Mouse (Mus musculus) CD8-positive naive resting alpha-beta T cell, adult 2 months (primary cell): Measurements from ENCODE around the gene Ugt1a5.

Source experiments
- DNase-seq, 2 experiments: peaks; one replicate each; pipeline ENCODE4 v3.0.0; 2022; ENCODE audit warnings: low read depth in 2 of 2, low spot score in 2 of 2

Ugt1a5 gene

DNA sequence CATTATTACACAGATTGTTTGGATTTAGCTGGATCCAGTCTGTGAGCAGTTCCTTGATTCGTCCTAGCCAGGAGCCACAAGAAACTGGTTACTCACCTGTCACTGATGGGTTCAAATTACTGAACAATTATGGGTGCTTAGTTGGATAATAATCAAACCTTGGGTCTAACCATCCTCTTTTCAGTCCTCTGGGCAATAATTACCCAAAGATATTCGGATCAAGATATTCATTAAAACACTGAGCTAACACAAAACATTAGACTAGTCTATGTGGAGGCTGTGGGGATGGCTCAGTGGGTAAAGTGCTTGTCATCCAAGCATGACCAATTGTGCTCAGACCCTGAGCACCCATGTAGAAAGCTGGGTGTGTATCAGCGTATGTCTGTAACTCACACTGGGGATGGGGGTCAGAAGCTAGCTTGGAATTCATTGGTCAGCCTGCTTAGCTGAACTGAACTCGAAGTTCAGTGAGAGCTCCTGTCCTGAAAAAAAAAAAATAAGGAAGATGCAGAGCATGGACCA lies 70.1 kb downstream of the Ugt1a5 start:
- DNase-seq: no peak

DNA sequence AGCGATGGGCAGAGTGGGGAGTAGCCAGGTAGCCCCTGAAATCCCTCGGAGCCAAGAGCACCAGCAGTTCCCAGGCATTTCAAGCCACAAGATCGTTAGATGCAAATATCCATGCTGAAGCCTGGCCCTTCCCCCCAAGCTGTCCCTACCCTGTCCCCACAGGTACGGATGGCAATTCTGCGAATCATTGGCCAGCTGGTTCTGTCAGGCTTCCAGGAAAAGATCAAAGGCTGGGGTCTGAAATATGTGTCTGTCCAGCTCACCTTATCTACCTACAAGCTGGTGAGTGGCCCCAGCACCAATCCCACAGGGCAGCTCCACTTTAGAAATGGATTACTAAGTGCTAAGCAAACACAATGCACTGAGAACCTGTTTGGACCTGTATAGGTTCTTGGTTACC lies 71.5 kb downstream of the Ugt1a5 start:
- no peak for DNase-seq

DNA sequence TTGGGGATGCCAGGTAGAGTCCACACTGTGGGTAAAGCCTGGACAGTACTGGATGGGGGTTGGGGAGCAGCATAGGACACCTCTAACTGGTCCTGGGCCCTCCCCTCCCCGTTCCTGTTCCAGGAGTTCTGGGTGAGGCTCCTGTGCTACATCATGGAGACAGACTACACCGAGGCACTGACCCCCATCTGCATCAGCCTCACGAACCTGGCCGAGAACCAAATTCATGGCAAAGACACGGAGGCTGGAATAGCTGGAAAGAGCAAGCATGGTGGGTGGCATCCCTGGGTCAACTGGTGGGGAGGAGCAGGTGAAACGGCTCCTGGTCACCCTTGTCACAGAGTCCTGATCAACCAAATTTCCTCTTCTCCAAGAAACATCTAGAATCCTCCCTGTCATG lies 73.0 kb downstream of the Ugt1a5 start:
- DNase-seq: no peak

- DNase-seq: no peak
Observed at GRCm38 (mm10) chr1:88240072-88240471, 74.3 kb downstream of the Ugt1a5 start.

DNA sequence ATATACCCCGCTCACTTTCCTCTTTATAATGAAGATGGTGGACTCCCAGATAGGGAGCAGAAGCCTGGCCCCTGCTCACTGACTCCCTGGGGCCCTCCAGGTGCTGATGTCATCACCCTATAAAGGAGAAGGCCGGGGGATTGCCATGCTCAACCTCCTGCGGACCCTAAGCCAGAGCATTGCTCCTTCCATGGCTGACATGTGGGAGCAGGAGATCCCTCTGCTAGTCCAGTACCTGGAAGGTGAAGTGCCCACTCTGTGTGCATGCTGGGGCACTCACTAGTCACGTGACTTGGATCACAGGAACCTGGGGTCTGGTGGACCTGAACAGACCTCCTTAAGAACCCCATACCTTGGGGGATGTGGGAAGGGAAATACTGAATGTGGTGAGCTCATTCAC lies 74.8 kb downstream of the Ugt1a5 start:
- no peak for DNase-seq

GRCm38 (mm10) chr1:88243861-88244260 lies 78.0 kb downstream of the Ugt1a5 start:
- no peak for DNase-seq

DNA sequence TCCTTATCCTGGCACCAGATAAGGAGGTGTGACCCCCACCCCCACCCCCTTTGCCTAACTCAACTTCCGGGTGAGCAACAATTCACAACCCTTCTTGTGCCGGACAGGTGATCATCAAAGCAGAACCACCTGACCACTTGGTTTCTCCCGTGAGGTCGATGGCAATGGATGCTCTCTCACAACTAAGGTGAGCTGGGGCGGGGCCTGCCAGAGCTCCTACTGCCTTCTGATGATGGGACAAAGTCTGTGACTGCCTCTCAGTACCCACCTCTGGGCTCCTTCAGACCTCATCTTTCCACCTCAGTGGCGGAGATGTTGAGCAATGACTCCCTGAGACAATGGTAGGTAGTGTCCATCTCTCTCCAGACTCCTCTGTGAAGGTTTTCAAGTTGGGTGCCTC lies 80.1 kb downstream of the Ugt1a5 start:
- no peak for DNase-seq

DNA sequence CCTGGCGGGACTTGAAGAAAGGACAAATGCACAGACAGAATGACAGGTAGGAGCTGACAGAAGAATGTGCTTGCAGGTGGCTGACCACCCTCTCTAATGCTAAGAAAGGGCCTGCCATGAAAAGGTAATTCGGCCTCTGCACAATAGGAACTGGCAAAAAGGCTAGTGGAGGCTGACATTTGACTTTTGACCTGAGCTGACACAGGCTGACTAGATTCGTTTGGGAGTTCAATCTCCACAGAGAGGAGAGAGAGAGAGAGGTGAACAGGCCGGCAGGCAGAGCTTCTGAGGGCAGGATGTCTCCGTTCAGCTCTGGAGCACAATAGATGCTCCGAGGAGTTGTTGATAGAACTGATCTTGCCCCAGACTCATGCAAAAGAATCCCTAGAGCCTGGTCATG lies 80.6 kb downstream of the Ugt1a5 start:
- DNase-seq: no peak

- no peak for DNase-seq
Observed at GRCm38 (mm10) chr1:88247660-88248059, 81.8 kb downstream of the Ugt1a5 start.

- no peak for DNase-seq
Observed at GRCm38 (mm10) chr1:88248658-88249057, 82.8 kb downstream of the Ugt1a5 start.

- no peak for DNase-seq
Observed at GRCm38 (mm10) chr1:88249596-88249995, 83.8 kb downstream of the Ugt1a5 start.

DNA sequence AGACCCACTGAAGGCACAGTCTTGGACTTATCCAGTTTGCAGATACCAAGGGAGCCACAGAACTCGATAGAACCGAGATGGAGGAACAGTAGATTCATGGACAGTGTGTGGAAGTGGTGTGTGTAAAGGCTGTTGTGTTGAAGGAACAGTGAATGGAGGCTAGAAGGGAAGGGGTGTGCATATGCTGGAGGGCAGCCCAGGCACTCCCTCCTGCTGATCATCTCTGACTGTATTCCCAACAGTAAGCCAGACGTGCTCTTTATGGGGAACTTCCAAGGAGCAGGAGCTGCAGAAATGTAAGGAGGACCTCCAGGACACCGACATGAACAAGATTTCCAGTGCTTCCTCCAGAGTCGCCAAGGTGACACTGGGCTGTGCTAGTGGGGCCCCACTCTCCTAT lies 84.2 kb downstream of the Ugt1a5 start:
- DNase-seq: no peak

- DNase-seq: no peak
Observed at GRCm38 (mm10) chr1:88253106-88253505, 87.3 kb downstream of the Ugt1a5 start.

DNA sequence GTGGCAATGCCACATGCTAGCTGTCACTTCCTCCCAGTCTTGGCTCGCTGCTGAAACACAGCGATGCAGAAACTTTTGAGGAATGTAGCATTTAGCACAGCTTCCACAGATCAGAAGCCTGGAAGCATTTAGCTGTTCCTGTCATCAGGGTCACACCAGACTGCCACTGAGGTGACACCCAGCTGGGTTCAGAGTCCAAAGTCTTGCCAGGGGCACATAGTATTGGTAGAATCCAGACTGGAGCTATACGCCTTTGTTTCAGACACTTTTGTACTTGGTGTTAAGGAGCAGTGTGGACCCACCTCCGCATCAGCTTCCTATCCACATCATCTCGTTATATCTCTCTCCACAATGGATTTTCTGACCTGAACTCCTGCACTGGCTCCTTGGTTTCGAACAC lies 87.7 kb downstream of the Ugt1a5 start:
- DNase-seq: no peak

DNA sequence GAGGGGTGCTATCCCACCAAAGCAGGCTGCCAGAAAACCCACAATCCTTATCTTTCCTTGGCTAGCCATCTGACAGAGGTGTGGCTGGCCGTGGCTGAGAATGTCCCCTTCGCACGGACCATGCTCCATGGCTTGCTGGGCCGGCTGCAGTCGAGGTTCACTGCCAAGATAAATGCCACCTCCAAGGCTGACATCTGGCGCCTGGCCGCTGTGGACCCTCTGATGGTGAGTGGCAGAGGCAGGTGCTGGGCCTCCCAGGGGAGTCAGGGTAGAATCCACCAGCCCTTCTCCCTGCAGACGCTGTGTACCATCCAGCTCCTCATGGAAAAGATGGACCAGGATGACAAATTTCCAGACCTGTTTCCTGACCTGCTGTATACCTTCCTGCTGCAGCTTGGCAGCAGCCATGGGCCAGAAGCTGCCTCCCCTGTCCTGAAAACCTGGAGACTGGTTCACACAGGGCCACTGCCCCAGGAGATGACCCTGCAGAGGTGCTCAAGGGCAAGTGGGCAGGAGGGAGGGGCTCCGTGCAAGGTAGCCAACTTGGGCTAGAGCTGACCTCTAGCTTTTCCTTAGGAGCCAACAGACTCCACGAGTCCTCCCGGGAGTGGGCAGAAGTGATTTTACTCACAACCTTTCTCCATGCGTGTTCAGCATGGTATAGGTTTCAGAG lies 89.1 kb downstream of the Ugt1a5 start:
- no peak for DNase-seq

DNA sequence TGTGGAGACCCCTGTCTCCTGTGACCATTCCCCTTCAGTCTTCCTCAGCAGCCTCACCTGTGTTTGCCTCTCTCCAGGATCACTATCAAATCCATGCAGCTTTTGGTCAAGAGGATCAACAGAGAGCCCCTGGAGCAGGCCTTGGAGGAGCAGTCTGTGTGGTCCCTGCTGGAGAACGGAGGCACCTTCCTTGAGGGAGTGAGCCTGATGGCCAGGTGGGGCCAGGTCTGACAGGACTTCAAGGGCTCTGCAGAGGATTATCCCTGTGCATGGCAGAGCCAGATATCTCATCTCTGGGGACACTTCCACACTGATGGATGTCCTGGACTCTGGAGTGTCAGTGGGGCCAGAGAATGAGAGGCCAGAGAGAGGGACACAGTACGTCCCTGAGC lies 89.7 kb downstream of the Ugt1a5 start:
- no peak for DNase-seq

GRCm38 (mm10) chr1:88255989-88256754 lies 90.4 kb downstream of the Ugt1a5 start:
- no peak for DNase-seq

DNA sequence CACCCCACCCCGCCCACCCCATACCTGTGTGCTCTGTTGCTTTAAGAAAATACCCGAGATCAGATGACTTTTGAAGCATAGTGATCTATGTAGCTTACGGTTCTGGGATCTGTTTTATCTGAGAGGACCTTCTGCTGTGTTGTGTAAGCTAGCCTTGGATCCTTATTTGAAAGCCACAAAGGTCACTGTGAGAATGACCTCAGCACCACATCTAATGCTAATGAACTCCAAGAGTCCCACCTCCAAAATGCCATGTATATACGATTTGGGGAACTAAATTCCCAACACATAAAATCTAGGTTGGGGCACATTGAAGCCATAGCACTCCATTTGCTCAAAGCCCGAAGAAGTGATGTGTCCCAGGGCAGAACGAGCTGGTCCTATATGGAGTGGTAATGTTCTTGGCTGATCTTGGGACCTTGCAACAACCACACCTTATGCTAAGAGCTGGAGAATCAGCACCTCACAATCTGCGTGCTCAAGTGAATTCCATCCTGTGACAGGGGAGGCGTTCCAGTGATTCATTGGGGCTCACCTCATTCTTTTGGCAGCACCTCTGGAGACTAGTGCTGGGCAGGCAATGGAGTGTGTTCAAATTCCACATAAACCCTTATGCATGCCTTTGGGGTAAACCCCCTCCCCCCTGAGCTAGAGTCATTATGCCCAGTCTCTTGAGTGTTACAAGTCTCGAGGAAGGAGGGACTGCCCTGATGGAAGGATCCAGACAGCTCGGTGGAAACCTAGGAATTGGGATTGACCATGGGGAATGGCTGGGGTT lies 91.3 kb downstream of the Ugt1a5 start:
- DNase-seq: no peak

GRCm38 (mm10) chr1:88257681-88258080 lies 91.9 kb downstream of the Ugt1a5 start:
- DNase-seq: no peak

DNA sequence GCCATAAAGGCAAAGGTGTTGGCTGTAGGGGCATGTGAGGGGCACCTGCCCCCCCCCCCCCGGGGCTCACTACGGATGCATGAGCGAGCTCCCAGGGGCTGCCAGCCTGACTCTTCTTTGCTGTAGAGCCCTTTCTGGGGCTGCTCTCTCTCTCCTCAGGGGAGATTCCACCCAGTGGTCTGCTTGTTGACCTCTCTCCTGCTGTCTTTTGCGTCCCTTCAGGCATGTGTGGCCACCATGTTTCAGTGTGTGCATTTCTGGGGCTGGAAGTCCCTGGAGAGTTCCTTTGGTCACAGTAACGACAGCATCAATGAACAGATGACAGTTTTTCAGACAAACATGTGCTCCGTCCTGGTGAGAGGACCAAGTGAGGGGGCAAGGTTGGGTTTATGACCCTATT lies 92.5 kb downstream of the Ugt1a5 start:
- DNase-seq: no peak

GRCm38 (mm10) chr1:88258881-88259642 lies 93.2 kb downstream of the Ugt1a5 start:
- no peak for DNase-seq
